Mouse (Mus musculus) brain, embryonic 14.5 days (tissue): ENCODE data around the gene Taf3. TPM values are rescaled to one million over a fixed set of nuclear protein-coding genes. Genes with fewer than 3 reads are reported as not detected.
A peak's percentile ranks its signal among the peaks of the same experiment; 100 is the strongest.

Source experiments
- DNase-seq: peaks from one replicate; pipeline ENCODE4 v3.0.0-alpha.2; 2011; ENCODE audit warnings: low read depth
- CTCF ChIP-seq: fragments of 200-500 bp; IDR thresholded peaks from 2 replicates; pipeline ENCODE4 v1.5.1; 2012; ENCODE audit warnings: inconsistent platforms, mild to moderate bottlenecking, moderate library complexity, borderline replicate concordance; ENCODE audit not compliant: insufficient read depth, insufficient read length; ENCODE audit errors: extremely low read depth
- POLR2A ChIP-seq: fragments of 200-500 bp; IDR thresholded peaks from 2 replicates; pipeline ENCODE4 v1.6.1; 2012; ENCODE audit warnings: mild to moderate bottlenecking, inconsistent platforms, borderline replicate concordance; ENCODE audit not compliant: poor library complexity, insufficient read depth, insufficient read length, severe bottlenecking; ENCODE audit errors: extremely low read depth
- polyA plus RNA-seq: library from polyadenylated mRNA; depleted of rRNA; stranded (reverse); fragments of >200 nt; gene quantifications from 2 replicates; pipeline ENCODE4 v1.2.3, GENCODE M21; 2012

Taf3 gene
- polyA plus RNA-seq, 1 experiment = 12.3 TPM

GRCm38 (mm10) chr2:10050878-10051277, 2.5 kb upstream of the Taf3 start:
- TF ChIP-seq POLR2A = no peak
- no peak for TF ChIP-seq CTCF
- peak; percentile 34 for DNase-seq

GRCm38 (mm10) chr2:10049456-10049855, 1.1 kb upstream of the Taf3 start:
- no peak for DNase-seq
- TF ChIP-seq POLR2A = no peak
- no peak for TF ChIP-seq CTCF

- peak; percentile 63 for DNase-seq
- TF ChIP-seq CTCF (0 out of 2 replicates have a peak, but pooled peaks have one; percentile 5), POLR2A (no peak)
Measured at GRCm38 (mm10) chr2:10047758-10048436, 499 bp downstream of the Taf3 start.

GRCm38 (mm10) chr2:10034976-10035375, 13.4 kb downstream of the Taf3 start:
- TF ChIP-seq CTCF (no peak), POLR2A (no peak)
- DNase-seq = peak; percentile 2

- TF ChIP-seq CTCF = no peak
- TF ChIP-seq POLR2A = no peak
- peak; percentile 30 for DNase-seq
Measured at GRCm38 (mm10) chr2:10033684-10034083, 14.7 kb downstream of the Taf3 start.

- TF ChIP-seq CTCF (no peak), POLR2A (no peak)
- DNase-seq = peak; percentile 42
Measured at GRCm38 (mm10) chr2:10029755-10030154, 18.6 kb downstream of the Taf3 start.

GRCm38 (mm10) chr2:10024264-10024663, 24.1 kb downstream of the Taf3 start:
- TF ChIP-seq POLR2A (no peak), CTCF (no peak)
- DNase-seq = no peak

- TF ChIP-seq CTCF (no peak), POLR2A (no peak)
- DNase-seq = no peak
Measured at GRCm38 (mm10) chr2:10021296-10021695, 27.1 kb downstream of the Taf3 start.

GRCm38 (mm10) chr2:10014951-10015635, 33.3 kb downstream of the Taf3 start:
- no peak for DNase-seq
- TF ChIP-seq POLR2A (no peak), CTCF (no peak)

- peak; percentile 86 for DNase-seq
- no peak for TF ChIP-seq POLR2A
- TF ChIP-seq CTCF = peak; percentile 61
Measured at GRCm38 (mm10) chr2:10010263-10010909, 38.0 kb downstream of the Taf3 start.

GRCm38 (mm10) chr2:10009671-10010254, 38.6 kb downstream of the Taf3 start:
- no peak for DNase-seq
- TF ChIP-seq CTCF = no peak
- TF ChIP-seq POLR2A = no peak
